Mouse (Mus musculus) midbrain, embryonic 14.5 days (tissue): ENCODE results near the gene Grik2. TPM values are rescaled to one million over a fixed set of nuclear protein-coding genes. Genes with fewer than 3 reads are reported as not detected.
A peak's percentile ranks its signal among the peaks of the same experiment; 100 is the strongest.
"Not testable (repeated sequence)": the region's sequence is repeated elsewhere in the genome, so short reads cannot be mapped to it uniquely, and the experiment has no call there.

Source experiments
- ATAC-seq: fragments of 200-750 bp; cut with Nextera tagmentation; 2 replicates; pipeline ENCODE4 v1.8.0; 2017; ENCODE audit warnings: moderate number of reproducible peaks, moderate library complexity; ENCODE audit not compliant: low FRiP score, low TSS enrichment
- DNase-seq: peaks from one replicate; pipeline ENCODE4 v3.0.0-alpha.2; 2015
- H3K27ac ChIP-seq: fragments of 300-500 bp; sonication (generic); replicated peaks from 2 replicates; pipeline ENCODE4 v1.5.1; 2014; ENCODE audit warnings: mild to moderate bottlenecking, low read depth, low read length, moderate library complexity
- H3K27me3 ChIP-seq: fragments of 300-500 bp; sonication (generic); 2 replicates; pipeline ENCODE4 v1.6.1; 2014; ENCODE audit warnings: low read length, control low read depth, mixed read lengths; ENCODE audit not compliant: control insufficient read depth, insufficient read depth
- H3K36me3 ChIP-seq: fragments of 300-500 bp; sonication (generic); 2 replicates; pipeline ENCODE4 v1.6.1; 2014; ENCODE audit warnings: low read length, control low read depth; ENCODE audit not compliant: control insufficient read depth, insufficient read depth
- H3K4me1 ChIP-seq: fragments of 300-500 bp; sonication (generic); 2 replicates; pipeline ENCODE4 v1.6.1; 2014; ENCODE audit warnings: mild to moderate bottlenecking, antibody characterized with exemption, low read length, control low read depth; ENCODE audit not compliant: control insufficient read depth, insufficient read depth
- H3K4me2 ChIP-seq: fragments of 300-500 bp; sonication (generic); 2 replicates; pipeline ENCODE4 v1.6.1; 2014; ENCODE audit warnings: mild to moderate bottlenecking, low read length, moderate library complexity
- H3K4me3 ChIP-seq: fragments of 300-500 bp; sonication (generic); replicated peaks from 2 replicates; pipeline ENCODE4 v1.5.1; 2014; ENCODE audit warnings: low read depth, low read length
- H3K9ac ChIP-seq: fragments of 300-500 bp; sonication (generic); replicated peaks from 2 replicates; pipeline ENCODE4 v1.6.1; 2014; ENCODE audit warnings: mild to moderate bottlenecking, low read length, moderate library complexity
- H3K9me3 ChIP-seq: fragments of 300-500 bp; sonication (generic); 2 replicates; pipeline ENCODE4 v1.6.1; 2016; ENCODE audit warnings: low read length, control low read depth, mixed read lengths; ENCODE audit not compliant: control insufficient read depth
- WGBS: fragments of 180-500 bp; shearing (Covaris S2); extraction: QIAGEN DNeasy Blood & Tissue Kit; methylation state at CpG from one replicate; pipeline ENCODE4 v1.1.7; 2014; 5-methylcytosine and 5-hydroxymethylcytosine counted together
- polyA plus RNA-seq: library from polyadenylated mRNA; unstranded; fragments of >200 nt; fragmentation: Nextera tagmentation; extraction: Ambion mirVana; gene quantifications from 2 replicates; pipeline ENCODE4 v1.2.1, GENCODE M21; 2014

The Grik2 gene
- polyA plus RNA-seq, 1 experiment from 2014 or later: 45.2 TPM

GRCm38 (mm10) chr10:49219631-49220030, 568.9 kb downstream of the Grik2 start:
- ATAC-seq (no peak), DNase-seq (no peak)
- Histone ChIP-seq H3K4me3 (no peak overlapping the region), H3K4me2 (no peak overlapping the region), H3K27me3 (no peaks in the 10 kb centered on the region), H3K36me3 (no peaks in the 10 kb centered on the region), H3K9me3 (no peaks in the 10 kb centered on the region), H3K9ac (no peak overlapping the region), H3K27ac (no peak overlapping the region), H3K4me1 (no peaks in the 10 kb centered on the region)
- 64% methylated on average over 3 of the region's 3 CpGs for WGBS

GRCm38 (mm10) chr10:49191773-49192371, 596.7 kb downstream of the Grik2 start:
- H3K9me3 ChIP-seq: no peaks in the 10 kb centered on the region

DNA sequence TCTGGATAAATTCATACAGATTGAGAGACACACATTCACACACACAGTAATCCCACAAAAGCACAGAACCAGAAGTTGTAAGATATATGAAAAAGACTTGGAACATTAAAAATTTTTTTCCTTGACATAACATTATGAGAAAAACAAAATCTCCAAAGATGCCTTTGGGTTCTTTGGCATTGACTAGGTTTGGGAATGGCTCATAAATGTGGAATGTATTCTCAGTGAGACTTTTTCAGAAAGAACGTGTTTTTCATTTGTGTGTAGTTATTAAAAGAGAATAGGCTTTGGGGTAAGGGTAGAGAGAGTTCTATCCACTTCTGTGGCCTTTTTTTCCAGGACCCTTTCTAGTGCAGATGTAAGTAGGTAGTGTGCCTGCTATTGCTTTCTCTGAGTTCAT, 597.3 kb downstream of the Grik2 start:
- Histone ChIP-seq H3K4me1 (no peaks in the 10 kb centered on the region), H3K36me3 (no peaks in the 10 kb centered on the region), H3K9ac (no peak overlapping the region), H3K27ac (no peak overlapping the region), H3K4me3 (no peak overlapping the region), H3K27me3 (no peaks in the 10 kb centered on the region), H3K9me3 (no peaks in the 10 kb centered on the region), H3K4me2 (no peak overlapping the region)
- ATAC-seq: no peak
- 82% methylated on average over 1 of the region's 1 CpGs for WGBS
- no peak for DNase-seq

More at GRCm38 (mm10) chr10:49191773-49192371, 596.7 kb downstream of the Grik2 start:
- H3K4me2 ChIP-seq: no peak overlapping the region
- H3K9ac ChIP-seq: no peak overlapping the region
- no peak for ATAC-seq
- no peaks in the 10 kb centered on the region for H3K36me3 ChIP-seq
- no peaks in the 10 kb centered on the region for H3K27me3 ChIP-seq
- DNase-seq: no peak
- no peak overlapping the region for H3K4me3 ChIP-seq
- H3K4me1 ChIP-seq: no peaks in the 10 kb centered on the region
- H3K27ac ChIP-seq: no peak overlapping the region

- H3K4me2 ChIP-seq: no peak overlapping the region
Measured at GRCm38 (mm10) chr10:49154134-49154533, 634.4 kb downstream of the Grik2 start.

DNA sequence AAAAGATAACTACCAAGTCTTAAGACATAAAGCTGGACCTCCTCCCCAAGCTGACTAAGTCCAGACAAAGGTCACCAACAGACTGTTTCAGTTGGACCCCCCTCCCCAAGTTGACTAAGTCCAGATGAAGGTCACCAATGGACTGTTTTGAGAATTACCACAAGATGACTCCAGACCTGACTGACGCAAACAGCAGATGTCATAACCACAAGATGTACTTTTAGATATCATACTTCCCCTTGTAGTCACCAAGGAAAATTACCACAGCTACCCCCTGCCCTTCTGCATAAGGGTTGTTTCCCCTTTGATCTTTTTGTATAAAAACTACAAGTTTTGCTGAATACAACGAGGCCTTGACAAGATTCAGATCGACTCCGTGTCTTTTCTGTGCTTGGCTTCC, 637.1 kb downstream of the Grik2 start:
- 88% methylated on average over 4 of the region's 4 CpGs for WGBS
- not testable (repeated sequence) for H3K4me1 ChIP-seq, DNase-seq, H3K4me2 ChIP-seq, ATAC-seq, H3K36me3 ChIP-seq, H3K27me3 ChIP-seq, H3K4me3 ChIP-seq, H3K27ac ChIP-seq, H3K9ac ChIP-seq, H3K9me3 ChIP-seq

More at GRCm38 (mm10) chr10:49154134-49154533, 634.4 kb downstream of the Grik2 start:
- ATAC-seq (no peak), DNase-seq (no peak)
- H3K4me1 ChIP-seq: no peaks in the 10 kb centered on the region
- WGBS: 63% methylated on average over 4 of the region's 4 CpGs
- H3K4me3 ChIP-seq: no peak overlapping the region
- H3K27me3 ChIP-seq: no peaks in the 10 kb centered on the region
- H3K27ac ChIP-seq: no peak overlapping the region
- H3K36me3 ChIP-seq: no peaks in the 10 kb centered on the region
- no peak overlapping the region for H3K9ac ChIP-seq
- H3K9me3 ChIP-seq: no peaks in the 10 kb centered on the region

DNA sequence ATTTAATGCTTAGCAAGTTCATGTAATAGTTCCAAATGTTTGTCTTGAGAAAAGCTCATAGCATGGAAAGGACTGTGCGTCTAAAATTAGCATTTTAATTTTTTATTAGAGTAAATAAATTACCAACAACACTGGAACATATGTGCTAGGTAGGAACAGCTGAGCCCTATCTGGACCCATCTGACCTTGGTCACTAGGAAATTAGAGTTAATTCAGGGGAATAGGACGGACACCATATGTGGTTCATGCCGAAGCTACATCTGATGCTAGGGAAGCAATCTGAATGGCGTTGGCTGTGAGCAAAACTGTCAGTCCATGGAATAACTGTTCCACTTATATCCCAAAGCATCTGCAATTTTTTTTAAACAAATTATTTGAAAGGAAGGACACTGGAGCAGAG, 638.9 kb downstream of the Grik2 start:
- no peaks in the 10 kb centered on the region for H3K4me1 ChIP-seq
- no peak overlapping the region for H3K9ac ChIP-seq
- H3K27ac ChIP-seq: no peak overlapping the region
- H3K4me3 ChIP-seq: no peak overlapping the region
- no peaks in the 10 kb centered on the region for H3K36me3 ChIP-seq
- H3K27me3 ChIP-seq: no peaks in the 10 kb centered on the region
- no peaks in the 10 kb centered on the region for H3K9me3 ChIP-seq
- 76% methylated on average over 4 of the region's 4 CpGs for WGBS
- DNase-seq (no peak), ATAC-seq (no peak)
- H3K4me2 ChIP-seq: no peak overlapping the region

- H3K9me3 ChIP-seq: no peaks in the 10 kb centered on the region
- no peak overlapping the region for H3K4me2 ChIP-seq
- H3K9ac ChIP-seq: no peak overlapping the region
- no peak overlapping the region for H3K4me3 ChIP-seq
- 95% methylated on average over 3 of the region's 3 CpGs for WGBS
- H3K27ac ChIP-seq: no peak overlapping the region
- H3K27me3 ChIP-seq: no peaks in the 10 kb centered on the region
- H3K36me3 ChIP-seq: no peaks in the 10 kb centered on the region
- no peaks in the 10 kb centered on the region for H3K4me1 ChIP-seq
- no peak for ATAC-seq
- no peak for DNase-seq
Measured at GRCm38 (mm10) chr10:49142658-49143057, 645.9 kb downstream of the Grik2 start.

- H3K9ac ChIP-seq: no peak overlapping the region
- no peak overlapping the region for H3K4me2 ChIP-seq
- no peaks in the 10 kb centered on the region for H3K4me1 ChIP-seq
- no peak for DNase-seq
- H3K4me3 ChIP-seq: no peak overlapping the region
- no peaks in the 10 kb centered on the region for H3K36me3 ChIP-seq
- no peaks in the 10 kb centered on the region for H3K27me3 ChIP-seq
- ATAC-seq: no peak
- no peaks in the 10 kb centered on the region for H3K9me3 ChIP-seq
- H3K27ac ChIP-seq: no peak overlapping the region
Measured at GRCm38 (mm10) chr10:49136816-49137215, 651.8 kb downstream of the Grik2 start.

GRCm38 (mm10) chr10:49131311-49131710, 657.3 kb downstream of the Grik2 start:
- no peaks in the 10 kb centered on the region for H3K27me3 ChIP-seq
- H3K36me3 ChIP-seq: no peaks in the 10 kb centered on the region
- no peaks in the 10 kb centered on the region for H3K4me1 ChIP-seq
- H3K4me3 ChIP-seq: no peak overlapping the region
- DNase-seq (peak; percentile 6), ATAC-seq (no peak)
- no peak overlapping the region for H3K4me2 ChIP-seq
- 22% methylated on average over 1 of the region's 1 CpGs for WGBS
- no peak overlapping the region for H3K27ac ChIP-seq
- no peak overlapping the region for H3K9ac ChIP-seq
- H3K9me3 ChIP-seq: no peaks in the 10 kb centered on the region
